Mouse (Mus musculus) neural tube, embryonic 13.5 days (tissue): ENCODE measurements around the gene AI661453. TPM values are rescaled to one million over a fixed set of nuclear protein-coding genes. Genes with fewer than 3 reads are reported as not detected.

Source experiments
- ATAC-seq: fragments of 200-750 bp; cut with Nextera tagmentation; 2 replicates; pipeline ENCODE4 v1.8.0; 2017; ENCODE audit warnings: low read depth, mild to moderate bottlenecking, moderate TSS enrichment, moderate library complexity
- H3K27ac ChIP-seq: fragments of 300-500 bp; sonication (generic); replicated peaks from 2 replicates; pipeline ENCODE4 v1.5.1; 2015; ENCODE audit warnings: moderate library complexity, mild to moderate bottlenecking, inconsistent platforms
- H3K27me3 ChIP-seq: fragments of 300-500 bp; sonication (generic); 2 replicates; pipeline ENCODE4 v1.6.1; 2015; ENCODE audit warnings: mild to moderate bottlenecking, inconsistent platforms
- H3K36me3 ChIP-seq: fragments of 300-500 bp; sonication (generic); 2 replicates; pipeline ENCODE4 v1.6.1; 2015; ENCODE audit warnings: mild to moderate bottlenecking, inconsistent platforms
- H3K4me1 ChIP-seq: fragments of 300-500 bp; sonication (generic); replicated peaks from 2 replicates; pipeline ENCODE4 v1.6.1; 2015; ENCODE audit warnings: inconsistent platforms
- H3K4me2 ChIP-seq: fragments of 300-500 bp; sonication (generic); 2 replicates; pipeline ENCODE4 v1.6.1; 2015; ENCODE audit warnings: inconsistent platforms, mild to moderate bottlenecking, moderate library complexity
- H3K4me3 ChIP-seq: fragments of 300-500 bp; sonication (generic); 2 replicates; pipeline ENCODE4 v1.5.1; 2015; ENCODE audit warnings: mild to moderate bottlenecking, inconsistent platforms
- H3K9ac ChIP-seq: fragments of 300-500 bp; sonication (generic); 2 replicates; pipeline ENCODE4 v1.6.1; 2015; ENCODE audit warnings: moderate library complexity, mild to moderate bottlenecking, inconsistent platforms
- H3K9me3 ChIP-seq: fragments of 300-500 bp; sonication (generic); 2 replicates; pipeline ENCODE4 v1.6.1; 2016; ENCODE audit warnings: inconsistent platforms
- WGBS: fragments of 180-500 bp; shearing (Covaris S2); methylation state at CpG from one replicate; pipeline ENCODE4 v1.1.7; 2015; 5-methylcytosine and 5-hydroxymethylcytosine counted together
- polyA plus RNA-seq: library from polyadenylated mRNA; unstranded; fragments of >200 nt; fragmentation: Nextera tagmentation; extraction: Ambion mirVana; gene quantifications from 2 replicates; pipeline ENCODE4 v1.2.1, GENCODE M21; 2015

The AI661453 gene
- polyA plus RNA-seq, 1 experiment from 2014 or later = 0.20 TPM

DNA sequence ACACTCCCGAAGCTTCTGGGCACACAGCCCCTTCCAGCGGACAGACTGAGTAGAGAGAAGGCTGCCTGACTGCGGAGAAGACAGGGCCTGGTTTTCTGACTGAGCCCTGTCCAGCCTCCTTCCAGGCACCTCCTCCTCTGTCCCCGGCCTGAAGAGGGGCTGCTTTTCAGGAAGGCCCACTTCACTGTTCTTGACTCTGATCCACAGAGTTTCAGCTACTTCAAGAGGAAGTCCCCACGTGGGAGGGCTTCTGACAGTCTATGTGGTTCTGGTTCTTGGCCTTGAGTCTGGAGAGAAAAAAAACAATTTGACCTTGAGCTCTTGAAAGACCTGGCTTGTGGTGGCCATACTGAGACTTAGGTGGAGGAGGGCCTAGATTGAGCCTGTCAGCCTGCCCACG, 7.7 kb downstream of the AI661453 start:
- WGBS = 74% methylated on average over 6 of the region's 6 CpGs
- H3K9ac ChIP-seq = no peak overlapping the region
- H3K4me2 ChIP-seq = no peak overlapping the region
- peaks cover 9% of the 10 kb centered on the region for H3K27me3 ChIP-seq
- peaks cover 9% of the 10 kb centered on the region for H3K4me1 ChIP-seq
- H3K27ac ChIP-seq = no peak overlapping the region
- H3K4me3 ChIP-seq = no peak overlapping the region
- ATAC-seq = no peak
- H3K36me3 ChIP-seq = no peaks in the 10 kb centered on the region
- no peaks in the 10 kb centered on the region for H3K9me3 ChIP-seq

DNA sequence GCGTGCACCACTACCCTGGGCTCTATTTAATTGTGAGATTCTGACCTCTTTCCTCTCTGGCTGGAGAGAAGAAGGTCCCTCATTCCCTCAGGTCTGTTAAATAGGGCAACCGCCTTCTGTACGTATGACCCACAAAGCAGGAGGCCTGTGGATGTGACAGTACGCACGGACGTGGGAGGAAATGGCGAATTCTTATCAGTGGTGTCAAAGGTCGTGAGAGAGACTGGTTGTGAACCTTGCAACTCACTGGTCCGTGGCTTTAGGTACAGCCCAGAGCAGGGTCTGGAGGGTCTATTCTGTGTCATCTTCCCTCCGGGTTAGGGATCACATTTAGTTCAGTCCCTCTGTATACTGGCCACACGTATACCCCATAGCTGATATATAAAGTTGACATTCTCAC, 9.1 kb downstream of the AI661453 start:
- no peak overlapping the region for H3K9ac ChIP-seq
- no peak overlapping the region for H3K27ac ChIP-seq
- H3K9me3 ChIP-seq = no peaks in the 10 kb centered on the region
- peaks cover 8% of the 10 kb centered on the region for H3K4me1 ChIP-seq
- H3K4me2 ChIP-seq = no peak overlapping the region
- H3K36me3 ChIP-seq = no peaks in the 10 kb centered on the region
- 84% methylated on average over 11 of the region's 11 CpGs for WGBS
- no peaks in the 10 kb centered on the region; the same call in 1 of the 2 replicates for H3K27me3 ChIP-seq
- H3K4me3 ChIP-seq = no peak overlapping the region
- no peak for ATAC-seq

DNA sequence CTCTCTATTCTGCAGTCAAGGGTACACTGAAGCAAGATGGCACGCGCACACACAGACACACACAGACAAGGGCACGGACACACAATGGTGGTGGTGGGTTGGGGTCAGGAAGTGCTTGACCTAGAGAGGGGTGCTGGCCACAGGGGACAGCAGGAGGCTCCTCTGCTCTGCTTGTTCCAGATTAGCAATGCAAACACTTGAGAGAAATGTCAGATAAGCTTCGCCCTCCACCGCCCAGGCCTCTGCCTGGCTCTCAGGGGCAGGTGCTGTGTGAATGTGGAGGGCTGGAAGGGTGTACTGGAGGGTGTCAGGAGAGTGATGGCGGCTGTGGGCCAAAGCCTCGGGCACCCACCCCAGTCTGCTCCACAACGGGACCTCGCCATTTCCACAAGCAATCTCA, 9.6 kb downstream of the AI661453 start:
- Histone ChIP-seq H3K4me1 (peaks cover 9% of the 10 kb centered on the region), H3K27me3 (no peaks in the 10 kb centered on the region; the same call in 1 of the 2 replicates), H3K9me3 (no peaks in the 10 kb centered on the region), H3K4me3 (no peak overlapping the region), H3K9ac (no peak overlapping the region), H3K4me2 (no peak overlapping the region), H3K36me3 (no peaks in the 10 kb centered on the region), H3K27ac (no peak overlapping the region)
- ATAC-seq = no peak
- WGBS = 82% methylated on average over 9 of the region's 9 CpGs

DNA sequence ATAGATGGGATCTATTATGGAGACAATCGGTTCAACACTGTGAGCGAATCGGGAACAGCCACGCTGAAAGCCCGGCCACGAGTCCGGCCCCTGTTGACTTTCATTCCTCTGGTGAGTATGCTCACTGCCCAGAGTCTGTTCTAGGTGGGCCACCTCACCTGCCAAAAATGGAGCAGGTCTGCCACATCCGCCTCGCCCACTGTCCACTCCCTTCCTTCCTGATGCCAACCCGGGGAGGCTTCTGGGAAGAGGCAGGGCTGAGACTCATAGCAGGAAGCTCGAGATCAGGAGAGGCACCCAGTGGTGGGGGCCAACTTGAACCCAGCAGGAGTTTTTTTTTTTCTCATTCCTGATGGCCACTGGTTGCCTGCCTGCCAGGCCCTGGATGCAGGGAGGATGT, 10.1 kb downstream of the AI661453 start:
- Histone ChIP-seq H3K36me3 (no peaks in the 10 kb centered on the region), H3K4me1 (peaks cover 9% of the 10 kb centered on the region), H3K4me2 (no peak overlapping the region), H3K9ac (no peak overlapping the region), H3K4me3 (no peak overlapping the region), H3K9me3 (no peaks in the 10 kb centered on the region), H3K27me3 (no peaks in the 10 kb centered on the region; the same call in 1 of the 2 replicates), H3K27ac (no peak overlapping the region)
- 86% methylated on average over 11 of the region's 11 CpGs for WGBS
- ATAC-seq = no peak

DNA sequence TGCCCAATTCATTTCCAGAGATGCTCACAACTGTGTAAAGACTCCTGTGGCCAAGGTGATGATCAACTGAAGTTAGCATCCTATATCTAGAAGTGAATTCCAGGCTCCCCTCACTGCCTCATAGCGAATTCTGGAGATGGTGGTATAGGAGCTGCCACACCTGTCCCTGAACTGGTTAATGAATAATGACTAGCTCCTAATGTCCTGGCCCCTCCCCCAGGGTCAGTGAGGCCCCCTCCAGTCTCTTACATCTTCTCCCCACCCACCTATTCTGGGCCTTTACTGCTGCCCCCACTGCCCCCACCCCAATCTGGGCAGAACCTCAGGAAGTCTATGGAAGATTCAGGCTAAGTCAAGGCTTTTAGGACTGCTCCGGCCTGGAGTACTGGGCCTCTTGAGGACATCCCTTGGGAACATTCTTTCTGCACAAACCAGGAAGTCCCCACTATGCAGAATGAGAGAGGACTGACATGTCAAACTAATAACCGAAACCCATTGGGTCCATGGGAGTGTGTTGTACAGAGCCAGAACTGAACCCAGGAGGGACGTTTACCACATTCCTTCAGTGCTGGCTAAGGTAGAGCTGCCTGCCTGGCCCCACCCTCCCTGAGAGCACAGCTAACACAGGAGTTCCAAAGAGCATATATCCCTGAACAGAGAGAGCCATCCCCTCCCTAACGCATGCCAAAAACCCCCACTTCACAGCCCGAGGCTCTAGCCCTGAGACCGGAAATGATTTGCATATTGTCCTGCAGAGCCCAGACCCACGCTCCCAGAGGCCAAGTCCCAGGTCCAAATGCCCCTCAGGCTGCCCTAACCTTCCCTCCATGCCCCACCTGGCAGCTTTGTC, 12.3 kb downstream of the AI661453 start:
- H3K4me2 ChIP-seq = no peak overlapping the region
- ATAC-seq = no peak
- H3K27ac ChIP-seq = no peak overlapping the region
- no peaks in the 10 kb centered on the region for H3K27me3 ChIP-seq
- peaks cover 9% of the 10 kb centered on the region for H3K4me1 ChIP-seq
- H3K9ac ChIP-seq = no peak overlapping the region
- no peaks in the 10 kb centered on the region for H3K9me3 ChIP-seq
- no peaks in the 10 kb centered on the region for H3K36me3 ChIP-seq
- WGBS = 47% methylated on average over 8 of the region's 8 CpGs
- no peak overlapping the region for H3K4me3 ChIP-seq

DNA sequence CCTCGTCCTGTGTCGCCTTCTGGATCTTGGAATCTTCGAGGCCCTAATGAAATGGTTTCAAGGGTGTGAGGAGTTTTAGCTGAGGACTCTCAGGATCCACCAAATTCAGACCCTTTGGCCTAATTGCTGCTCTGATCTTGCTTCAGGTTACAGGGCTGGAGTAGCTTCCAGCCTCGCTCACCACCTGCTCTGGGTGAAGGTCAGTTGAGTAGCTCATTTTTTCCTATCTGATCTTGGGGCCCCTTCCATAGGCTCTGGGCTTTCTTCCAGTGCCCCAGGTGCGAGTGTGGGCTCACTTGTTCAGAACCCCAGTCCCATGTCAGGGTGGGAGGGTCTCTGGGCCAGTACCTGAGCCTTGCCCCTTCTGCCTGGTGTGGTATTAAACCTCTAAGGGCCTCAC, 13.0 kb downstream of the AI661453 start:
- no peak overlapping the region for H3K4me2 ChIP-seq
- H3K4me1 ChIP-seq = peaks cover 9% of the 10 kb centered on the region
- no peaks in the 10 kb centered on the region for H3K27me3 ChIP-seq
- H3K9ac ChIP-seq = no peak overlapping the region
- H3K27ac ChIP-seq = no peak overlapping the region
- WGBS = 75% methylated on average over 5 of the region's 5 CpGs
- H3K9me3 ChIP-seq = no peaks in the 10 kb centered on the region
- H3K36me3 ChIP-seq = no peaks in the 10 kb centered on the region
- no peak overlapping the region for H3K4me3 ChIP-seq
- no peak for ATAC-seq

DNA sequence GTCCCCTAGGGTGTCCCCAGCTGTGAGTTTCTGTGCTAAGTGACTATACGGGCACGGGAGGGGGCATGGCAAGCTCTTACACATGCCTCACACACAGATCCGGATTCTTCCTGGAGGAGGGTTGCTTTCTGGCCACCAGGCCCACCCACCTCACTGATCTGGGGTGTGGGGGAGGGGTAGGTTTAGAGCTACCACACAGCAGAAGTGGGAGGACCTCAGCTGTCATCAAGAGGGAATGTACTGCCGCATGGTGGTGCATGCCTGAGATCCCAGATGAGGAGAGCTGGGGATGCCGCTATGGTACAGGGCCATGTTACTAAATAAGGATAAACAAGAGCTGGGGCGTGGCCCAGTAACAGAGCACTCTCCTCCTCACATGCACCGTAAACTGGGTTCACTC, 13.8 kb downstream of the AI661453 start:
- no peak overlapping the region for H3K9ac ChIP-seq
- H3K4me3 ChIP-seq = no peak overlapping the region
- WGBS = 33% methylated on average over 7 of the region's 7 CpGs
- no peak overlapping the region for H3K27ac ChIP-seq
- no peaks in the 10 kb centered on the region for H3K27me3 ChIP-seq
- H3K4me2 ChIP-seq = no peak overlapping the region
- no peaks in the 10 kb centered on the region for H3K9me3 ChIP-seq
- peaks cover 9% of the 10 kb centered on the region for H3K4me1 ChIP-seq
- peak; percentile 50 for ATAC-seq
- H3K36me3 ChIP-seq = no peaks in the 10 kb centered on the region

DNA sequence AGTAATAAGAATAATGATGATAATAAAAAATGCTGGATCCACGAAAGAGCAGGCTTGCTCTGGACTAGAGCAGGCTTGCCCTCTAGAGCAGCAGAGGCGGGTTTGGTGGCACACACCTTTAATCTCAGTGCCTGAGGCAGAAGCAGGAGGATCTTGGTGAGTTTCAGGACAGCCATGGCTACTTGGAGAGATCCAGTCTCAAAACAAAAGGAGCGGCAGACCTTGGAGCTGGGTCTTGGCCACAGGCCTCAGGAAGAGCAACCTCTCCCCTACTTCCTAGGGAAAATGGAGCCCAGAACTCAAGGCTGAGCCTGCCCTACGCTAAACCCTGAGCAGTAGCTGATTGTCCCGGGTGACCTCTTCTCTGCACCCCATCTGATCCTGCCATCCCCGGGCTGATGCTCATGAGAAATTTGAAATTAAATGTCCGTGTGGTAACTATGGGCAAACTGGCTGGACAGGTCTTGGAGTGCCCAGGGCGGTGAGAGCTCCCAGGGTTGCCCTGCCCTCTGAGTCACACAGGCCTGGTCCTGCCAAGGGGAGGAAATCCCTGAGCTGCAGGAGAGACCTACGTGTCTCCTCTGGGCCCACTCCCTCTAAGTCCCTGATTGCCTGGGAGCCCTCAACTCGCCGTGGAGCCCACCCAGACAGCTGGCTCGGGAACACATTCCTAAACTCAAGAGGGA, 14.6 kb downstream of the AI661453 start:
- Histone ChIP-seq H3K27me3 (no peaks in the 10 kb centered on the region), H3K4me2 (no peak overlapping the region), H3K4me3 (no peak overlapping the region), H3K9me3 (no peaks in the 10 kb centered on the region), H3K27ac (no peak overlapping the region), H3K36me3 (no peaks in the 10 kb centered on the region), H3K4me1 (peaks cover 9% of the 10 kb centered on the region), H3K9ac (no peak overlapping the region)
- 79% methylated on average over 12 of the region's 12 CpGs for WGBS
- ATAC-seq = no peak

DNA sequence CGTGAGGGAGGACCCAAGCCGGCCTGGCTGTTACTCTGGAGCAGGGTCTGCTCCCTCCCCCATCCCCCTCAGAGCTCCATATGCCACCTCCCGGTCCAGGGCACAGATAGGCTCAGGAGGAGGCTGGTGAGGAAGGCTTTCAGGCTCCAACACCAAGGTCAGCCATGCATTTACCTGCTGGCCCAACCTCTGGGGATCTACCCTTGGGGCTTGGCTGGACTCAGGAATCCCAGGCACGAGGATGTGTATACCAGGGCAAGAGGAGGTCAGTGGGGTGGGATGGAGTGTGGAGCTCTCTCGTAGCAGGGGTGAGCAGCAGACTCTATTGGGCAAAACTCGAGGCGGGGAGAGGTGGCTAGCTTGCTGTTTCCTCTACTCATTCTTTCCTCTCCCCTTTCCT, 16.5 kb downstream of the AI661453 start:
- no peak for ATAC-seq
- Histone ChIP-seq H3K27ac (no peak overlapping the region), H3K36me3 (no peaks in the 10 kb centered on the region), H3K4me3 (no peak overlapping the region), H3K4me1 (peaks cover 9% of the 10 kb centered on the region), H3K9me3 (no peaks in the 10 kb centered on the region), H3K9ac (no peak overlapping the region), H3K4me2 (no peak overlapping the region), H3K27me3 (no peaks in the 10 kb centered on the region)
- 62% methylated on average over 7 of the region's 7 CpGs for WGBS

DNA sequence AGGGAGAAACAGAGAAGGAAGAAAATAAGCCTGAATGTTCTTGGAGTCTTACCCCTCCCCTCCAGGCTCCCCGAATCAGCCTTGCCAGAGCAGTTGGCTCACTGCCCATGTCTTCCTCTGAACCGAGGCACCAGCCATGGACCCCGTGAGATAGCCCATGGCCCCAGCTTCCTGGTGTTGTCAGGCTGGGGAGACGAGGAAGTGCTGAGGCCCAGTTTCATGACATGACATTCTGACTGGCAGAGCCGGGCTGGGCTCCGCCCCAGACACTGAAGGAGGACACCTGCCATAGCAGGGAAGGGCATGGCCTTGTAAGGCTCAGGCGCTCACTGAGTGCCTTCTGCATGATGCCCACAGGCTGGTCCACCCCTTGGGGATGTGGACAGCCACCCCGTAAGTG, 18.3 kb downstream of the AI661453 start:
- H3K9me3 ChIP-seq = no peaks in the 10 kb centered on the region
- H3K9ac ChIP-seq = no peak overlapping the region; the same call in 1 of the 2 replicates
- no peak for ATAC-seq
- H3K27ac ChIP-seq = no peak overlapping the region
- no peak overlapping the region for H3K4me2 ChIP-seq
- WGBS = 68% methylated on average over 8 of the region's 8 CpGs
- no peaks in the 10 kb centered on the region for H3K27me3 ChIP-seq
- H3K36me3 ChIP-seq = no peaks in the 10 kb centered on the region
- H3K4me3 ChIP-seq = no peak overlapping the region
- H3K4me1 ChIP-seq = peaks cover 9% of the 10 kb centered on the region

DNA sequence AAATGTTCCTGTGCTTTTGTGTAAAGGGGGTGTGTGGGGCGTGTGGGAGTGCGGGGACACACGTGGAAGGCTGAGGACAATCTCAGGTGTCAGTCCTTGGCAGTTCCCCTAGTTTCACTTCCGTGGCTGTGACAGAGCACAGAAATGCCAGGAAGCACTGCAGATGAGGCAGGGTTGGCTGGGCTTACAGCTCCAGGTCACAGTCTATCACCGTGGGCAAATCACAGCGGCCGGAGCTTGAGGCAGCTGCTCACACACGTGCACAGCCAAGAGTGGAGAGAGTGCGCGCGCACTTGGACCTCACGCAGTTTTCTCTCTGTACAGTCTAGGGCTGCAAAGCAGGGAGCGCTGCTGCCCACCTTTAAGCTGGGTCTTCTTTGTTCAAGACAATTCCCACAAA, 21.9 kb downstream of the AI661453 start:
- WGBS = 80% methylated on average over 13 of the region's 13 CpGs
- Histone ChIP-seq H3K27me3 (0 out of 2 replicates have a peak, but pooled peaks cover 3% of the 10 kb centered on the region), H3K4me1 (no peaks in the 10 kb centered on the region), H3K4me2 (no peak overlapping the region), H3K9ac (no peak overlapping the region), H3K27ac (no peak overlapping the region), H3K4me3 (no peak overlapping the region), H3K9me3 (no peaks in the 10 kb centered on the region), H3K36me3 (no peaks in the 10 kb centered on the region)
- ATAC-seq = no peak

DNA sequence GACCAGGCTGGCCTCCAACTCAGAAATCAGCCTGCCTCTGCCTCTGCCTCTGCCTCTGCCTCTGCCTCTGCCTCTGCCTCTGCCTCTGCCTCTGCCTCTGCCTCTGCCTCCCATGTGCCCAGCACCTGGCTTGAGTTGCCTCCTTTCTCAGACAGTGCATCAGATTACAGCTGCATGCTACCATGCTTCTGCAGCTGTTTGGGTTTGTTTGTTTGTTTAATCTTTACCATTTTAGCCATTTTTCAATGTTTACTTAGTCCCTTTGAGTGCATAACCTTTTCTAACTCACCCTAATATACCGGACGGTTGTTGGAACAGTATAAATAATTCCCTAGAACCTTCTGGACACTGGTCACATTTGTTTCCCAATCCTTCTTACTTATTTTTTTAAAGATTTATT, 22.5 kb downstream of the AI661453 start:
- Histone ChIP-seq H3K27me3 (0 out of 2 replicates have a peak, but pooled peaks cover 4% of the 10 kb centered on the region), H3K9ac (no peak overlapping the region), H3K4me1 (no peaks in the 10 kb centered on the region), H3K4me2 (no peak overlapping the region), H3K9me3 (no peaks in the 10 kb centered on the region), H3K4me3 (no peak overlapping the region), H3K27ac (no peak overlapping the region), H3K36me3 (no peaks in the 10 kb centered on the region)
- ATAC-seq = no peak
- WGBS = 91% methylated on average over 2 of the region's 2 CpGs
